Mouse (Mus musculus) forebrain, postnatal 0 days (tissue): ENCODE measurements around the gene Satb2. TPM values are rescaled to one million over a fixed set of nuclear protein-coding genes. Genes with fewer than 3 reads are reported as not detected.
"Not testable (repeated sequence)": the region's sequence is repeated elsewhere in the genome, so short reads cannot be mapped to it uniquely, and the experiment has no call there.

Experiments
- ATAC-seq: fragments of 200-750 bp; cut with Nextera tagmentation; 2 replicates; pipeline ENCODE4 v1.8.0; 2017; ENCODE audit warnings: mild to moderate bottlenecking, moderate library complexity
- DNase-seq: peaks from one replicate; pipeline ENCODE4 v3.0.0-alpha.2; 2015
- H3K27ac ChIP-seq: fragments of 300-500 bp; sonication (generic); 2 replicates; pipeline ENCODE4 v1.5.1; 2014; ENCODE audit warnings: low read depth, mild to moderate bottlenecking, antibody characterized with exemption, low read length, moderate library complexity, mixed read lengths
- H3K27me3 ChIP-seq: fragments of 300-500 bp; sonication (generic); 2 replicates; pipeline ENCODE4 v1.6.1; 2014; ENCODE audit warnings: mild to moderate bottlenecking, low read length, mixed read lengths; ENCODE audit not compliant: insufficient read depth
- H3K36me3 ChIP-seq: fragments of 300-500 bp; sonication (generic); 2 replicates; pipeline ENCODE4 v1.6.1; 2014; ENCODE audit warnings: mild to moderate bottlenecking, moderate library complexity; ENCODE audit not compliant: insufficient read depth
- H3K4me1 ChIP-seq: fragments of 300-500 bp; sonication (generic); 2 replicates; pipeline ENCODE4 v1.6.1; 2014; ENCODE audit warnings: antibody characterized with exemption; ENCODE audit not compliant: insufficient read depth
- H3K4me2 ChIP-seq: fragments of 300-500 bp; sonication (generic); 2 replicates; pipeline ENCODE4 v1.6.1; 2014; ENCODE audit warnings: low read depth, mild to moderate bottlenecking, moderate library complexity
- H3K4me3 ChIP-seq: fragments of 300-500 bp; sonication (generic); 2 replicates; pipeline ENCODE4 v1.5.1; 2014; ENCODE audit warnings: low read depth, low read length, mixed read lengths
- H3K9ac ChIP-seq: fragments of 300-500 bp; sonication (generic); 2 replicates; pipeline ENCODE4 v1.6.1; 2014; ENCODE audit warnings: mild to moderate bottlenecking
- H3K9me3 ChIP-seq: fragments of 300-500 bp; sonication (generic); 2 replicates; pipeline ENCODE4 v1.6.1; 2016; ENCODE audit warnings: low read length
- CTCF ChIP-seq: sonication (generic); IDR thresholded peaks from 2 replicates; pipeline ENCODE4 v1.5.1; 2016; ENCODE audit warnings: antibody characterized with exemption, control low read depth, low read depth
- WGBS: fragments of 180-500 bp; shearing (Covaris S2); extraction: QIAGEN DNeasy Blood & Tissue Kit; methylation state at CpG from one replicate; pipeline ENCODE4 v1.1.7; 2014; 5-methylcytosine and 5-hydroxymethylcytosine counted together
- polyA plus RNA-seq: library from polyadenylated mRNA; unstranded; fragments of >200 nt; fragmentation: Nextera tagmentation; extraction: Ambion mirVana; gene quantifications from 2 replicates; pipeline ENCODE4 v1.2.1, GENCODE M21; 2015
- total RNA-seq: library from RNA; depleted of rRNA; stranded (reverse); fragments of >200 nt; gene quantifications from 2 replicates; pipeline ENCODE4 v1.2.3, GENCODE M21; 2014

Satb2 gene
- total and polyA plus RNA-seq, 2 experiments from 2014 or later, result 21.7 to 57.1 TPM

DNA sequence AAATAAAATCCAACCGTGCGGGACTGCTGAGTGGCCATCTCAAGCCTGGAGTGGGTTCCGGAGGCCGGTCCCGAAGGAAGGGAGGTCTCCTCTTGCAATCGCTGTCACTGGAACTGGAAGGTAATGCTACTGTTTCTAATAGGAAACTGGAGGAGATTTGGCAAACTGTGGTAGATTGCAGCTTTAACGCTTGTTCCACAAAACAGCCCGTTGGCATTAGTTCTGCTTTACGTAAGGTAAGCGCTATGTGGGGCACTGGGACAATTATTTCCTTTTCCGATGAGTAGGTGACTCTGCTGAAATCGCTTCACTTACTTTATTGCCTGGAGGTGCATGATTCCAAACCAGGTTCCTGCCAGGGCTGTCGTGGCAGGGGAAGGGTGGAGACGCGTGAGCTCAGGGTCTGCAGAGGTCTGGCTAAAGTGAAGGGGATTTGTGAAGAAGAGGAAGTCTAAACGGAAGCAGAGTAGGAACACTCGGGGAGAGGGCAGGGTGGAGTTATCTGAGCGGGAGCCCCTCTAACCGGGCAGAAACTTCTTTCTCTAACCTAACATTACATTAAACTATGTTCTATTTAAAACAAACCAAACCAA lies 183.3 kb downstream of the Satb2 start:
- ATAC-seq (no peak), DNase-seq (no peak)
- Histone ChIP-seq H3K9me3 (no peaks in the 10 kb centered on the region), H3K27me3 (no peaks in the 10 kb centered on the region), H3K27ac (no peak overlapping the region), H3K4me3 (no peak overlapping the region), H3K9ac (no peak overlapping the region), H3K36me3 (peaks cover 7% of the 10 kb centered on the region; the same call in 1 of the 2 replicates), H3K4me1 (no peaks in the 10 kb centered on the region), H3K4me2 (no peak overlapping the region)
- no peak for TF ChIP-seq CTCF
- WGBS, result 82% methylated on average over 19 of the region's 19 CpGs

- no peak for TF ChIP-seq CTCF
- H3K36me3 ChIP-seq, result no peaks in the 10 kb centered on the region
- no peak for ATAC-seq
- no peaks in the 10 kb centered on the region for H3K9me3 ChIP-seq
- H3K27me3 ChIP-seq, result no peaks in the 10 kb centered on the region
- H3K4me2 ChIP-seq, result no peak overlapping the region
- WGBS, result 83% methylated on average over 2 of the region's 2 CpGs
- no peak overlapping the region for H3K27ac ChIP-seq
- H3K4me3 ChIP-seq, result no peak overlapping the region
- H3K9ac ChIP-seq, result no peak overlapping the region
- H3K4me1 ChIP-seq, result no peaks in the 10 kb centered on the region
- DNase-seq, result no peak
These were observed 188.8 kb downstream of the Satb2 start for GRCm38 (mm10) chr1:56789641-56790040.

DNA sequence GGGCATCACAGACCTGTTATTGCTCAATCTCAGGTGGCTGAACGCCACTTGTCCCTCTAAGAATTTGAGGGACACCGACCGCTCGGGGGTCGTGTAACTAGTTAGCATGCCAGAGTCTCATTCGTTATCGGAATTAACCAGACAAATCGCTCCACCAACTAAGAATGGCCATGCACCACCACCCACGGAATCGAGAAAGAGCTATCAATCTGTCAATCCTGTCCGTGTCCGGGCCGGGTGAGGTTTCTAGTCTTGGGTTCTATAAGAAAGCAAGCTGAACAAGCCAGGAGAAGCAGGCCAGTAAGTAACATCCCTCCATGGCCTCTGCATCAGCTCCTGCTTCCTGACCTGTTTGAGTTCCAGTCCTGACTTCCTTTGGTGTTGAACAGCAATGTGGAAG lies 196.3 kb downstream of the Satb2 start:
- not testable (repeated sequence) for H3K9me3 ChIP-seq, H3K27ac ChIP-seq, H3K9ac ChIP-seq, DNase-seq, ATAC-seq, H3K4me3 ChIP-seq, H3K27me3 ChIP-seq, H3K36me3 ChIP-seq, H3K4me1 ChIP-seq, H3K4me2 ChIP-seq
- WGBS, result 93% methylated on average over 13 of the region's 13 CpGs

DNA sequence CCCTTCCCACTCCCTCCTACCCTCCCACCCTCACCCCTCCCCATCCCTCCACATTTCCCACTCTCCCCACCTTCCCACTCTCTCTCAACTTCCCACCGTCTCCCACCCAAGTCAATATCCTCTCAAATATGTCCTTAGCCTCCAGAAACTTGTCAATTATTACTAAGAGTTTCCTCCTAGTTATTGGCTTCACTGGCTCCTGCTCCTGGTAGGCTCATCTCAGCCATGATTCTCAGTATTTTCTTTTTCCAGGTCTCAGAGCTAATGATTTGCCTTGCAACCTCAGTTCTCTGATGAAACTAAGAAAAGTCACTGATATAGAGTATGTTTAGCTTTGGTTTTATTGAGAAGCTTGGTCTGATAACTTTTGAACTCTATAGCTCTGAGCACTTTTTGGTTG lies 214.2 kb downstream of the Satb2 start:
- 91% methylated on average over 1 of the region's 1 CpGs for WGBS
- H3K4me3 ChIP-seq, result no peak overlapping the region
- H3K36me3 ChIP-seq, result no peaks in the 10 kb centered on the region
- ATAC-seq, result no peak
- no peaks in the 10 kb centered on the region for H3K4me1 ChIP-seq
- H3K27ac ChIP-seq, result no peak overlapping the region
- H3K9ac ChIP-seq, result no peak overlapping the region
- H3K9me3 ChIP-seq, result no peaks in the 10 kb centered on the region
- H3K27me3 ChIP-seq, result no peaks in the 10 kb centered on the region
- DNase-seq, result no peak
- no peak overlapping the region for H3K4me2 ChIP-seq
- TF ChIP-seq CTCF, result no peak

- H3K4me3 ChIP-seq, result no peak overlapping the region
- H3K27ac ChIP-seq, result no peak overlapping the region
- no peaks in the 10 kb centered on the region for H3K27me3 ChIP-seq
- H3K4me2 ChIP-seq, result no peak overlapping the region
- no peaks in the 10 kb centered on the region for H3K9me3 ChIP-seq
- TF ChIP-seq CTCF, result no peak
- 97% methylated on average over 1 of the region's 1 CpGs for WGBS
- no peak for DNase-seq
- no peak overlapping the region for H3K9ac ChIP-seq
- no peaks in the 10 kb centered on the region for H3K4me1 ChIP-seq
- ATAC-seq, result no peak
- H3K36me3 ChIP-seq, result no peaks in the 10 kb centered on the region
These were observed 216.9 kb downstream of the Satb2 start for GRCm38 (mm10) chr1:56761512-56761911.

- Histone ChIP-seq H3K27ac (no peak overlapping the region), H3K4me1 (no peaks in the 10 kb centered on the region), H3K4me2 (no peak overlapping the region), H3K9me3 (no peaks in the 10 kb centered on the region), H3K27me3 (no peaks in the 10 kb centered on the region), H3K4me3 (no peak overlapping the region), H3K36me3 (no peaks in the 10 kb centered on the region), H3K9ac (no peak overlapping the region)
- no peak for TF ChIP-seq CTCF
- 50% methylated on average over 1 of the region's 1 CpGs for WGBS
- ATAC-seq, result no peak
- DNase-seq, result no peak
These were observed 225.2 kb downstream of the Satb2 start for GRCm38 (mm10) chr1:56753283-56753682.

DNA sequence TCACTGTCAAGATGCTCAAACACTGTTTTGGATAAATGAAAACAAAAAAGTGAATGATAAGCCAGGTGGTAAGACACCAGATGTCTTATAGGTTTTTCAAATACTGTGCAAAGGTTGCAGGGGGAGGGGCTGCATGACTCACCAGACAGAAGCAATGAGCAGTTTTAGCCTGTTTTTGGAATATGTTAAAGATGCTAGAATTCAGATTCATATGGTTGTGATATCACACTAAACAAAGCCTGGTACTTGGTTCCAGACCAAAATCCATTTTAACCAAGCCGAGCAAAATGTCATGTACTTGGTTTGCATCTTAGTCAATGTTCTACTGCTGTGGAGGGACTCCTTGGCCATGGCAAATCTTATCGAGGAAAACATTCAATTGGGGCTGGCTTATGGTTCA lies 227.8 kb downstream of the Satb2 start:
- Histone ChIP-seq H3K4me2 (no peak overlapping the region), H3K4me1 (no peaks in the 10 kb centered on the region), H3K27me3 (no peaks in the 10 kb centered on the region), H3K36me3 (no peaks in the 10 kb centered on the region), H3K9ac (no peak overlapping the region), H3K9me3 (no peaks in the 10 kb centered on the region), H3K4me3 (no peak overlapping the region), H3K27ac (no peak overlapping the region)
- peak; percentile 47; the same call in 1 of the 2 replicates for ATAC-seq
- peak; percentile 18 for DNase-seq
- WGBS, result 75% methylated on average over 2 of the region's 2 CpGs
- TF ChIP-seq CTCF, result no peak
